Mouse (Mus musculus) bone marrow macrophage, adult 2 months (primary cell): ENCODE results near the gene Hmx1.

ENCODE experiments used
- CTCF ChIP-seq: IDR thresholded peaks from 2 replicates; pipeline ENCODE4 v1.5.1; 2012; ENCODE audit warnings: low read depth, mild to moderate bottlenecking, low read length, moderate library complexity
- POLR2A ChIP-seq: IDR thresholded peaks from 2 replicates; pipeline ENCODE4 v1.6.1; 2012; ENCODE audit warnings: mild to moderate bottlenecking, low read depth, low read length, borderline replicate concordance

- TF ChIP-seq POLR2A (no peak), CTCF (no peak)
These were observed 1.0 kb downstream of the Hmx1 start for GRCm38 (mm10) chr5:35389915-35390314.
